Mouse (Mus musculus): ENCODE data around the gene Ankrd26. TPM values are rescaled to one million over a fixed set of nuclear protein-coding genes. Genes with fewer than 3 reads are reported as not detected.
A peak's percentile ranks its signal among the peaks of the same experiment; 100 is the strongest.
"Not testable (repeated sequence)": the region's sequence is repeated elsewhere in the genome, so short reads cannot be mapped to it uniquely, and the experiment has no call there.

The Ankrd26 gene
- polyA plus RNA-seq, 1 experiment, result 1.2 TPM

GRCm38 (mm10) chr6:118593377-118594061 is 31.5 kb upstream of the Ankrd26 start:
- TF ChIP-seq CTCF (IDR thresholded peaks at IDR 0.05; ENCODE audit: control insufficient read depth, insufficient read depth, insufficient replicate concordance, low read depth, low read length), result no peak
- TF ChIP-seq POLR2A (IDR thresholded peaks at IDR 0.05; ENCODE audit: control insufficient read depth, low read depth, low read length), result no peak; the same call in 1 of the 2 replicates
- Histone ChIP-seq H3K27me3 (ENCODE audit: control insufficient read depth, insufficient read depth, low read length) (no peaks in the 10 kb centered on the region), H3K4me3 (ENCODE audit: control insufficient read depth, low read depth, low read length) (peak overlapping the region; percentile 80), H3K27ac (ENCODE audit: control insufficient read depth, insufficient read depth, low read depth, low read length) (no peak overlapping the region), H3K4me1 (ENCODE audit: control insufficient read depth, insufficient read depth, low read length) (peaks cover 14% of the 10 kb centered on the region), H3K36me3 (ENCODE audit: control insufficient read depth, insufficient read depth, low read length) (no peaks in the 10 kb centered on the region)

GRCm38 (mm10) chr6:118592662-118593376 is 30.8 kb upstream of the Ankrd26 start:
- TF ChIP-seq POLR2A (IDR thresholded peaks at IDR 0.05; ENCODE audit: control insufficient read depth, low read depth, low read length) (no peak), CTCF (IDR thresholded peaks at IDR 0.05; ENCODE audit: control insufficient read depth, insufficient read depth, insufficient replicate concordance, low read depth, low read length) (no peak)
- Histone ChIP-seq H3K27me3 (ENCODE audit: control insufficient read depth, insufficient read depth, low read length) (no peaks in the 10 kb centered on the region), H3K36me3 (ENCODE audit: control insufficient read depth, insufficient read depth, low read length) (no peaks in the 10 kb centered on the region), H3K27ac (ENCODE audit: control insufficient read depth, insufficient read depth, low read depth, low read length) (no peak overlapping the region), H3K4me1 (ENCODE audit: control insufficient read depth, insufficient read depth, low read length) (peaks cover 14% of the 10 kb centered on the region), H3K4me3 (ENCODE audit: control insufficient read depth, low read depth, low read length) (peak overlapping the region; percentile 80)

- not testable (repeated sequence) for H3K36me3 ChIP-seq (ENCODE audit: control insufficient read depth, insufficient read depth, low read length); H3K27me3 ChIP-seq (ENCODE audit: control insufficient read depth, insufficient read depth, low read length); H3K4me1 ChIP-seq (ENCODE audit: control insufficient read depth, insufficient read depth, low read length); H3K27ac ChIP-seq (ENCODE audit: control insufficient read depth, insufficient read depth, low read depth, low read length); H3K4me3 ChIP-seq (ENCODE audit: control insufficient read depth, low read depth, low read length)
These were observed 16.7 kb upstream of the Ankrd26 start for GRCm38 (mm10) chr6:118578741-118579140.

- H3K36me3 ChIP-seq (ENCODE audit: control insufficient read depth, insufficient read depth, low read length), result no peaks in the 10 kb centered on the region
- TF ChIP-seq POLR2A (IDR thresholded peaks at IDR 0.05; ENCODE audit: control insufficient read depth, low read depth, low read length), result no peak
- no peak for TF ChIP-seq CTCF (IDR thresholded peaks at IDR 0.05; ENCODE audit: control insufficient read depth, insufficient read depth, insufficient replicate concordance, low read depth, low read length)
- no peaks in the 10 kb centered on the region for H3K27me3 ChIP-seq (ENCODE audit: control insufficient read depth, insufficient read depth, low read length)
- no peaks in the 10 kb centered on the region for H3K4me1 ChIP-seq (ENCODE audit: control insufficient read depth, insufficient read depth, low read length)
- H3K27ac ChIP-seq (ENCODE audit: control insufficient read depth, insufficient read depth, low read depth, low read length), result no peak overlapping the region
- no peak overlapping the region for H3K4me3 ChIP-seq (ENCODE audit: control insufficient read depth, low read depth, low read length)
These were observed 12.3 kb upstream of the Ankrd26 start for GRCm38 (mm10) chr6:118574351-118574750.

- TF ChIP-seq CTCF (IDR thresholded peaks at IDR 0.05; ENCODE audit: control insufficient read depth, insufficient read depth, insufficient replicate concordance, low read depth, low read length) (no peak), POLR2A (IDR thresholded peaks at IDR 0.05; ENCODE audit: control insufficient read depth, low read depth, low read length) (no peak)
- H3K4me3 ChIP-seq (ENCODE audit: control insufficient read depth, low read depth, low read length), result no peak overlapping the region
- no peaks in the 10 kb centered on the region for H3K27me3 ChIP-seq (ENCODE audit: control insufficient read depth, insufficient read depth, low read length)
- H3K4me1 ChIP-seq (ENCODE audit: control insufficient read depth, insufficient read depth, low read length), result no peaks in the 10 kb centered on the region; the same call in 1 of the 2 replicates
- H3K36me3 ChIP-seq (ENCODE audit: control insufficient read depth, insufficient read depth, low read length), result no peaks in the 10 kb centered on the region
- H3K27ac ChIP-seq (ENCODE audit: control insufficient read depth, insufficient read depth, low read depth, low read length), result no peak overlapping the region
These were observed 5.8 kb upstream of the Ankrd26 start for GRCm38 (mm10) chr6:118567816-118568215.

- TF ChIP-seq CTCF (IDR thresholded peaks at IDR 0.05; ENCODE audit: control insufficient read depth, insufficient read depth, insufficient replicate concordance, low read depth, low read length) (no peak), POLR2A (IDR thresholded peaks at IDR 0.05; ENCODE audit: control insufficient read depth, low read depth, low read length) (no peak)
- Histone ChIP-seq H3K27ac (ENCODE audit: control insufficient read depth, insufficient read depth, low read depth, low read length) (no peak overlapping the region), H3K36me3 (ENCODE audit: control insufficient read depth, insufficient read depth, low read length) (no peaks in the 10 kb centered on the region), H3K27me3 (ENCODE audit: control insufficient read depth, insufficient read depth, low read length) (no peaks in the 10 kb centered on the region), H3K4me1 (ENCODE audit: control insufficient read depth, insufficient read depth, low read length) (peaks cover 5% of the 10 kb centered on the region), H3K4me3 (ENCODE audit: control insufficient read depth, low read depth, low read length) (no peak overlapping the region)
These were observed 801 bp downstream of the Ankrd26 start for GRCm38 (mm10) chr6:118561225-118561624.

GRCm38 (mm10) chr6:118538627-118539026 is 23.4 kb downstream of the Ankrd26 start:
- Histone ChIP-seq H3K27me3 (ENCODE audit: control insufficient read depth, insufficient read depth, low read length) (no peaks in the 10 kb centered on the region), H3K27ac (ENCODE audit: control insufficient read depth, insufficient read depth, low read depth, low read length) (no peak overlapping the region), H3K4me1 (ENCODE audit: control insufficient read depth, insufficient read depth, low read length) (no peaks in the 10 kb centered on the region), H3K4me3 (ENCODE audit: control insufficient read depth, low read depth, low read length) (no peak overlapping the region), H3K36me3 (ENCODE audit: control insufficient read depth, insufficient read depth, low read length) (no peaks in the 10 kb centered on the region)
- TF ChIP-seq POLR2A (IDR thresholded peaks at IDR 0.05; ENCODE audit: control insufficient read depth, low read depth, low read length) (no peak), CTCF (IDR thresholded peaks at IDR 0.05; ENCODE audit: control insufficient read depth, insufficient read depth, insufficient replicate concordance, low read depth, low read length) (no peak)

- H3K36me3 ChIP-seq (ENCODE audit: control insufficient read depth, insufficient read depth, low read length); H3K27me3 ChIP-seq (ENCODE audit: control insufficient read depth, insufficient read depth, low read length); H3K4me3 ChIP-seq (ENCODE audit: control insufficient read depth, low read depth, low read length); H3K27ac ChIP-seq (ENCODE audit: control insufficient read depth, insufficient read depth, low read depth, low read length); H3K4me1 ChIP-seq (ENCODE audit: control insufficient read depth, insufficient read depth, low read length): not testable (repeated sequence)
These were observed 24.8 kb downstream of the Ankrd26 start for GRCm38 (mm10) chr6:118537201-118537600.
